Mouse (Mus musculus) Muller cell, postnatal 12 days (primary cell): ENCODE data around the gene Slc25a54.

Source experiments
- DNase-seq: peaks from one replicate; pipeline ENCODE4 v3.0.0-alpha.2; 2015; ENCODE audit errors: inconsistent ontology term

Gene Slc25a54

DNA sequence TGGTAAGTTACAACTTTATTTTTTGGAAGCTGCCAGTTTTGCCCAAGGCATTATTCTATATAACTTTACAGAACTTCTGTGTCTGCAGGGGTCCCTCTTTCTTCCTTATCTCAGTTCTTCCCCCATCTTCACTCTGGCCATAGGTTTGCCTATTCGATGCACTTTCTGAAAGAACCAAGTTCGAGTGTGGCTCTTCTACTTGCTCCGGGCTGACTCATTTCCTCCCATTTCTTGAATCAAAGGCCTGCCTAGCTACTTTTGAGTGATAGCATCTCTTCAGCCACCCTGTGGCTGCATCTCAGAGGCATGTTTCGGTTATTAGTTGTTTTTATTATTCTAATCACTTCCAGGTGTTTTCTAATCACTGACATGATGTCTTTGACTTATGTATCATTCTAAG lies 43.8 kb downstream of the Slc25a54 start:
- DNase-seq, result no peak

DNA sequence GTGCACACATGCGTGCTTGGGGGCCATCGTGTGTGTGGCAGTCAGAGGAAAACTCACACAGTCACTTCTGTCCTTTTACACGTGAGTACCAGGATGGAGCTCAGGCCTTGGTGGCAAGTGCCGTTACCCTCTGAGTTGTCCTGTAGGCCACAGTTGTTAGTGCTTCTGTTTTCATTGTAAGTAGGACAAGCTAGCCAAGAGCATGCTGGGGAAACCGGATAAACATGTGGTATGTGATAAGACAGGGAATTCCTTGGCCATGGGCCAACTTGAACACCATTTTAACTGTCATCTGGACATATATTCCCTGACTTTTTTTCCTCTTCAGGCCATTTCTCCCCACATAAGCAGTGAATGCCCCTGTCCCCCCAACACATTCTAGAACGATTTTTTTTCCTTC lies 45.3 kb downstream of the Slc25a54 start:
- peak; percentile 6 for DNase-seq

DNA sequence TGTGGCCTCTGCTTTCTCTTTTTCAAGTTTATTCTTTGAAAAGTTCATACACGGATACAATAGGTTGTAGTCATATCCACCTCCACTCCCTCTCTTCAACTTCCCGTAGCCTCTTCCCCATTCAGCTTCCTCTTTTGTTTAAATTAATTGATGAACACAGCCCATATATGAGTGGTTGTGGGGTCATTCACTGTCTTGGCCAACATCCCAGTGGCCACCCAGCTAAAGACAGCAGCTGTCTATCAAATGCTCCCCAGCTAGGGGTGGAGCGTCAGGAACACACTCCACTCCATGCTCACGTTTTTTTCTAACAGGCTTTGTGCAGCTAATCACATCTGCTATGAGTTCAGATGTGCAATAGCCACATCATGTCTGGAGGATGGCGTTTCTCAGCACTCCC lies 49.5 kb downstream of the Slc25a54 start:
- peak; percentile 44 for DNase-seq

DNA sequence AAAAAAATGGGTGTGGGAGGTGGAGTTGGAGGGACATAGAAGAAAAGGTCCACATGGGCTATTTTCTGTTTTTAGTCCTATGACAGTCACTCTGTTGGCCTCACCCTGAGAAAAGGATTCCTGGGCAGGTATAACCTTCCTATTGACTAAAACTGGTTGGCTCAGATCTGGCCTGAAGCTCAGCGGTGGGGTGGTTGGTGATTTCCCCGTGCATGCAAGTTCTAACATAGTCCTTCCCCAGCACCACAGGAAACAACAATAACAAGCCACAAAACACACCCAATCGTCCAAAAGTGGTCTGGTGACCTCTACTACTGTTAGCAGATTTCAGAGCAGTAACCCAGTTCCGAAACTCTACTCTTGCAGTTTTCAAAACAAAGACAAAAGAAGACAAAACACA lies 52.7 kb downstream of the Slc25a54 start:
- no peak for DNase-seq

DNA sequence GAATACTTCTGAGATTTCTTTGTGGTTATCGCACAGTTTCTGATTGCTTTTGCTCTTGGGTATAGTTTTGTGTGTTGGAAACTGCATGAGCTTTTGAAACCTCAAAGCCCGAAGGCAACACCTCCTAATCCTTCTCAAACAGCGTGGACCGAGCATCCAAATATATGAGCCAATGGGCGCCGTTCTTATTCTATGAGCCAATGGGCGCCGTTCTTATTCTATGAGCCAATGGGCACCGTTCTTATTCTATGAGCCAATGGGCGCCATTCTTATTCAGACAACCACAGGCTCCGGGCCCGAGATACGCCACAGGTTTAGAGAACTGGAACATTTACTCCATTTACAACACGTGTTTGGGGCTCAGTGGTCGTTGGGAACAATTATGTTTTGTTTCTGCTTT lies 53.8 kb downstream of the Slc25a54 start:
- no peak for DNase-seq

- no peak for DNase-seq
These were observed 55.1 kb downstream of the Slc25a54 start for GRCm38 (mm10) chr3:109135352-109135751.

- no peak for DNase-seq
These were observed 72.3 kb downstream of the Slc25a54 start for GRCm38 (mm10) chr3:109152561-109152960.

GRCm38 (mm10) chr3:109153410-109153809 lies 73.1 kb downstream of the Slc25a54 start:
- DNase-seq, result no peak

DNA sequence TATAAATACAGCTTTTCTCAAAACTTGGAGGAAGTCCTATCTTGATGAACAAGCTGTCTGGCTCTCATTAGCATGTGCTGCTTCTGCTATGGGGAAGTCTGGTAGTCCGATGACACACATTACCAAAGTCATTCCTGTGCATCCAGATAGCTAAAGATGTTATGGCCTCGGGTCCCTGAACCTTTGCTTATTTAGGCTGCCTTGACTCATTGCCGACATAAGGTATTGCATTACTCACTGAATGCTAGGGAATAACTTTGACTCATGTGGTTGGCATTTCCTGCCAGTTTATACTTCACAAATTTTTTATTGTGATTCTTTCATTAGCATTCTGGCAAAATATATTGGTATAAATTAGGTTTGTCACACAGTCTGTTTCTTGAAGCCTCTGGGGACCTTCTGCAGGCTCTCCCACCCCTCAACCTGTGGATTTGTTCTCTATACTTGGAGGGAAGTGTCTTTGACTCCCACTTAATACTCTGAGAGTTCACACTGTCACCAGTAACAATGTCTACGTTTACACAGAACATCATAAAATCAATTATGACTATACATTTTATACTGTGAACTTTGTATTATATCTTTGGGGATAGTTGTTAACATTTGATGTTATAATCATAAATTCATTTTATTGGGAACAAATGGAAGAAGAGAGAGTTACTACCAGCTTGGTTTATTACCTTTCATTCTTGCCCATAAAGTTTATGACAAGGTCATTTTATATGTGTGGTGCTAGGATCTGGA lies 75.8 kb downstream of the Slc25a54 start:
- peak; percentile 79 for DNase-seq

DNA sequence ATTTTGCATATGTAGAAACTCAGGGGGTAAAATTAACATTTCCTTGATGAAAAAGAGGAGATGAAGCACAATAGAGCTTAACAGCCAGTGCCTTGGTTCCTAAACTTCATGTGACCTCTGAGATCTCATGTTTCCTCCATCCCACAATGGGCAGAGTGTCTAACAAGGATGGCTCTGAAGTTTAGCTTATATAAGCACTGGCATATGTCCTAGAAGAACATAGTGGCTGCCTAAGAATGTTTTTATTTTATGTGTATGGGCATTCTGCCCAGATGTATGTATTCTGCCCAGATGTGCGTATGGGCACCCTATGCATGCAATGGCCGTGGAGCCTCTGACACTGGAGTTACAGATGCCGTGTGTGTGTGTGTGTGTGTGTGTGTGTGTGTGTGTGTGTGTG lies 77.2 kb downstream of the Slc25a54 start:
- DNase-seq, result no peak

- no peak for DNase-seq
These were observed 83.8 kb downstream of the Slc25a54 start for GRCm38 (mm10) chr3:109164088-109164487.

- DNase-seq, result peak; percentile 81
These were observed 84.4 kb downstream of the Slc25a54 start for GRCm38 (mm10) chr3:109164644-109165043.

GRCm38 (mm10) chr3:109165214-109165829 lies 85.1 kb downstream of the Slc25a54 start:
- DNase-seq, result peak; percentile 80
